Mouse (Mus musculus): Measurements from ENCODE around the gene Epha8. TPM values are rescaled to one million over a fixed set of nuclear protein-coding genes. Genes with fewer than 3 reads are reported as not detected.

Gene Epha8
- polyA plus RNA-seq, 1 experiment from 2014 or later, result 4.6 TPM

DNA sequence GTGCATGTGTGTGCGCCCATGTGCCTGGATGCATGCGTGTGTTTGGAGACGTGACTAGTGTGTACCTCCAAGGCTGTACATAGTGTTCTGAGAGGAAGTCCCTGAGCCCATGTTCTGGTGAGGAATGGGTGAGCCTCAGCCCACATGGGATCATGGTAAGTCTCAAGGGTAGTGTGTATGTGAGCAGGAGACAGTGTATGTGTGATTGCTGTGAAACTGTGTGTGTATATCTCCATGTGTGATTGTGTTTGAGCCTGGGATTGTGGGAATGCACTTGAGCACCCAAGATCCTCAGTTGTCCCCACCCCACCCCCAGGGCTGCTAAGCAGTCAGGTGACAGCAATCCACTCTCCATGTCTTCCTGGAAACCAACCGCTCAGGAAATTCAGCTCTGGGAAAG is 61.8 kb downstream of the Epha8 start:
- no peaks in the 10 kb centered on the region for H3K36me3 ChIP-seq
- no peak for DNase-seq (ENCODE audit: low spot score)
- no peaks in the 10 kb centered on the region for H3K9me3 ChIP-seq
- 74% methylated on average over 4 of the region's 4 CpGs for WGBS
- peaks cover 85% of the 10 kb centered on the region for H3K27me3 ChIP-seq (ENCODE audit: insufficient read depth, poor library complexity, severe bottlenecking)
- H3K4me3 ChIP-seq, result no peak overlapping the region
- H3K4me1 ChIP-seq (replicated peaks), result peaks cover 21% of the 10 kb centered on the region
- no peak overlapping the region for H3K27ac ChIP-seq

DNA sequence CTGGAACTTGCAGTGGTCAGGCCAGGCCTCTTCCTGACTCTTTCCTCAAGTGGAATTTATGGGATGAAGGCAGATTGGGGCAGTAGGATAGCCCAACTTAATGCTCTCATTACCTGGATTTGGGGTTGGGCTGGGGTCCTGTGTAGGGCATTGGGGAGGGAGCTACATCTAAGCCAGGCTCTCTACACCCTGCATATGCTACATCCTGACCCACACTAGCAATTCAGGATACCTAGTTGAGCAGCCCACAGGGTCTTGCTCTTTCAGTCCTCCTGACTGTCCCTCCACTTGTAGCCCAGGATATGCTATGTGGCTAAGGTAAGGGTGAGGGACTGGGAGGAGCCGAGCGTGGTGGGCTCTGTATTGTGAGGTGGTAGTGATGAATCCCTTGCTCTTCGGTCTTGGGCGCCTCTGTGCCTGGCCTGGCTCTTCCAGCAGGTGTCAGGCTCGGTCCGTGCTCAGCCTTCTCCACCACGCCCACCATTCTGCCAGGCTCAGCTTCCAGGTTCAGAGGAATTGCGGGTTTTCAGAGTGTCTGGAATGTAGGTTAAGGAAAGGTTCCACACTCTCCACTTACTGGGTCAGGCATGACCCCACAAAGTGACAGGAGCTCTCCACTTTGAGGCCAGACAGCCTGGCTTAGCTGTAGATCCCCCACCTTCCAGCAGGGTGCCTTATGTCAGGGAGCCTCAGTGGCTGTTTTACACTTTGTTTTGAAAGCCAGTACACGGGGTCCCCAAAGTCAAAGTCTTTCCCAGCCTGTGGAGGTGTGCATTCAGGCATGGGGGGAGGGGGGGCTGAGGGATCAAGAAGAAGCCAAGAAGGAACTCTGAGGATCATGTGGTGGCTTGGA is 62.7 kb downstream of the Epha8 start:
- 9% methylated on average over 9 of the region's 9 CpGs for WGBS
- H3K27me3 ChIP-seq (ENCODE audit: insufficient read depth, poor library complexity, severe bottlenecking), result peaks cover 87% of the 10 kb centered on the region
- H3K27ac ChIP-seq, result no peak overlapping the region
- no peaks in the 10 kb centered on the region for H3K36me3 ChIP-seq
- peak; percentile 64 for DNase-seq (ENCODE audit: low spot score)
- H3K4me1 ChIP-seq (replicated peaks), result peaks cover 21% of the 10 kb centered on the region
- H3K4me3 ChIP-seq, result no peak overlapping the region
- H3K9me3 ChIP-seq, result no peaks in the 10 kb centered on the region

GRCm38 (mm10) chr4:136892811-136893210 is 63.8 kb downstream of the Epha8 start, which contains the start of gene C1qc:
C1qc (minus strand) TSS chr4:136893065.
- no peaks in the 10 kb centered on the region for H3K9me3 ChIP-seq
- no peak within 1 kb of the TSS for H3K27ac ChIP-seq
- H3K27me3 ChIP-seq (ENCODE audit: insufficient read depth, poor library complexity, severe bottlenecking), result peaks cover 76% of the 10 kb centered on the region
- peaks cover 21% of the 10 kb centered on the region for H3K4me1 ChIP-seq (replicated peaks)
- 60% methylated on average over 5 of the region's 5 CpGs for WGBS
- no peaks in the 10 kb centered on the region for H3K36me3 ChIP-seq
- no peak for DNase-seq (ENCODE audit: low spot score)
- no peak within 1 kb of the TSS for H3K4me3 ChIP-seq

- H3K4me3 ChIP-seq, result no peak overlapping the region
- no peak for DNase-seq (ENCODE audit: low spot score)
- no peak overlapping the region for H3K27ac ChIP-seq
- no peaks in the 10 kb centered on the region for H3K36me3 ChIP-seq
- H3K27me3 ChIP-seq (ENCODE audit: insufficient read depth, poor library complexity, severe bottlenecking), result peaks cover 72% of the 10 kb centered on the region
- peaks cover 21% of the 10 kb centered on the region for H3K4me1 ChIP-seq (replicated peaks)
- H3K9me3 ChIP-seq, result no peaks in the 10 kb centered on the region
- WGBS, result 66% methylated on average over 7 of the region's 7 CpGs
Observed at GRCm38 (mm10) chr4:136892371-136892770, 64.2 kb downstream of the Epha8 start.

GRCm38 (mm10) chr4:136891115-136891514 is 65.5 kb downstream of the Epha8 start:
- no peak for DNase-seq (ENCODE audit: low spot score)
- peaks cover 59% of the 10 kb centered on the region for H3K27me3 ChIP-seq (ENCODE audit: insufficient read depth, poor library complexity, severe bottlenecking)
- H3K36me3 ChIP-seq, result no peaks in the 10 kb centered on the region
- peaks cover 23% of the 10 kb centered on the region for H3K4me1 ChIP-seq (replicated peaks)
- H3K9me3 ChIP-seq, result no peaks in the 10 kb centered on the region
- WGBS, result 86% methylated on average over 4 of the region's 4 CpGs
- no peak overlapping the region for H3K27ac ChIP-seq
- no peak overlapping the region for H3K4me3 ChIP-seq

DNA sequence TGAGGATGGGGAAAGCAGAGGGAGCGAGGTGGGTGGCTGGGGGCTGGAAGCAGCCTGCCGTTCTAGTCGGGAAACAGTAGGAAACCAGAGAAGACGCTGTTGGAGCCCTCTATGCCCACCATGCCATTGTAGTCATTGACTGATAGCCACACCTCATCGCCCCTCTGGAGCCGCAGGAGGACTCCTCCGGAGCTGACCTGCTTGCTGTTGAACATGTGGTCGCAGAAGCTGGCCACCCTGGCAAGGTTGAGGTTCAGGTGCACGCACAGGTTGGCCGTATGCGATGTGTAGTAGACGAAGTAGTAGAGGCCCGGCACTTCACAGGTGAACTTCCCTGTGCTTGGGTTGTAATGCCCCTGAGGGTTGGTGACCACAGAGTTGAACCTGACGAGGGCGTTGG is 66.6 kb downstream of the Epha8 start:
- H3K4me3 ChIP-seq, result no peak overlapping the region
- peaks cover 18% of the 10 kb centered on the region for H3K4me1 ChIP-seq (replicated peaks)
- H3K9me3 ChIP-seq, result no peaks in the 10 kb centered on the region
- no peak for DNase-seq (ENCODE audit: low spot score)
- H3K27me3 ChIP-seq (ENCODE audit: insufficient read depth, poor library complexity, severe bottlenecking), result peaks cover 48% of the 10 kb centered on the region
- H3K36me3 ChIP-seq, result no peaks in the 10 kb centered on the region
- no peak overlapping the region for H3K27ac ChIP-seq
- WGBS, result 90% methylated on average over 15 of the region's 15 CpGs

GRCm38 (mm10) chr4:136887714-136888113 is 68.9 kb downstream of the Epha8 start:
- peaks cover 11% of the 10 kb centered on the region; the same call in 1 of the 2 replicates for H3K4me1 ChIP-seq (replicated peaks)
- no peak overlapping the region for H3K27ac ChIP-seq
- H3K4me3 ChIP-seq, result no peak overlapping the region
- H3K36me3 ChIP-seq, result no peaks in the 10 kb centered on the region
- WGBS, result 79% methylated on average over 5 of the region's 5 CpGs
- H3K9me3 ChIP-seq, result no peaks in the 10 kb centered on the region
- DNase-seq (ENCODE audit: low spot score), result no peak
- peaks cover 27% of the 10 kb centered on the region for H3K27me3 ChIP-seq (ENCODE audit: insufficient read depth, poor library complexity, severe bottlenecking)

DNA sequence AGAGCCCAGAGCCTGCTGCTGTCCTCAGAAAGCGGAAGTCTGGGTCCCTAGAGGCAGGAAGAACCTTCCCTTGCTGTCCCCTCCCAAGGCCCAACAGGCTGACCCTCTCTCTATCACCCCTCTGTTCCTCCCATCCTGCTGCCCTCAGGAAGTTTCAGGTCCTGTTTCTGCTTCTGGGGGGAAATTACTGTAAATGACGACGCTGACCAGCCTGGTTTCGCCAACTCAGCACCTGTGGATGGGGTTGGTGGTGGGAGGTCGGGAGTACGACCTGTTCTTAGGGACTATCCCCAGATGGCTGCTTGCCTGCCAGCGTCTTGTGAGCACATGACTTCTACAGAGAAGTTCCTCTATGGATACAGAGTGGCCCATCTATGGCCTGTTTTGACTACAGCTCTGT is 70.5 kb downstream of the Epha8 start, which contains the start of gene C1qb:
TSS of gene C1qb (minus strand) at position 87 of the 400 bp plus-strand sequence.
- DNase-seq (ENCODE audit: low spot score), result no peak
- 78% methylated on average over 7 of the region's 7 CpGs for WGBS
- peaks cover 11% of the 10 kb centered on the region; the same call in 1 of the 2 replicates for H3K4me1 ChIP-seq (replicated peaks)
- H3K27ac ChIP-seq, result no peak within 1 kb of the TSS
- no peaks in the 10 kb centered on the region for H3K36me3 ChIP-seq
- no peaks in the 10 kb centered on the region for H3K9me3 ChIP-seq
- no peak within 1 kb of the TSS for H3K4me3 ChIP-seq
- peaks cover 12% of the 10 kb centered on the region for H3K27me3 ChIP-seq (ENCODE audit: insufficient read depth, poor library complexity, severe bottlenecking)

Other genes starting within 250 kb of the Epha8 start
- 13.4 and 21.5 TPM in 2 replicates for gene Ephb2, start 120.8 kb downstream of the Epha8 start, polyA plus RNA-seq (2016; fragmentation: Nextera tagmentation; extraction: Ambion mirVana)
- 23.4 and 38.4 TPM in 2 replicates for gene C1qb, start 70.6 kb downstream of the Epha8 start, polyA plus RNA-seq (2016; fragmentation: Nextera tagmentation; extraction: Ambion mirVana)
- 7.5 and 18.5 TPM in 2 replicates for gene C1qc, start 63.8 kb downstream of the Epha8 start, polyA plus RNA-seq (2016; fragmentation: Nextera tagmentation; extraction: Ambion mirVana)
- gene C1qa, start 58.0 kb downstream of the Epha8 start, polyA plus RNA-seq (2016; fragmentation: Nextera tagmentation; extraction: Ambion mirVana), result 4.8 and 10.8 TPM in 2 replicates
- 5.5 TPM in 2 replicates for gene Zbtb40, start 92.0 kb upstream of the Epha8 start, polyA plus RNA-seq (2016; fragmentation: Nextera tagmentation; extraction: Ambion mirVana)